Mouse (Mus musculus): ENCODE measurements around the gene Gm21860.
"Not testable (repeated sequence)": the region's sequence is repeated elsewhere in the genome, so short reads cannot be mapped to it uniquely, and the experiment has no call there.

Gene Gm21860

GRCm38 (mm10) chrY:90754721-90755120 is at the start of gene Gm21860:
TSS of gene Gm21860 (minus strand) at chrY:90754821.
- DNase-seq (ENCODE audit: low spot score): not testable (repeated sequence)

DNA sequence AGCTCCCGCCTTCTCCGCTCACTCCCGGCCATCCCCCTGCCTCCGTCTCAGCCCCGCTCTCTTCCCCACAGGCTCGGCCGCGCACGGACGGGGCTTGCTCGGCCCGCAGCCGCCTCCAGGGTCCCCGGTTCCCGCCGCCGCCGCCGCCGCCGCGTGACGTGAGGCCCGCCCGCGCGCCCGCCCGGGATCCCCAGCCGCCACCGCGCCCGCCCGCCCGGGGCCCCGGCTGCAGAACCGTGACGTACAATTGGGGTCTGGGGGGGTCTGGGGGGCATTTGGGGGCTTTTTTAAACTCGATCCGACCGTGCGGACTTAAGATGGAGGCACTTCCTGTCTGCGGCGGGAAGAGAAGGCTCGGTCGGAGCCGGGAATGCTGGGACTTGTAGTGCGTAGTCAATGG is 29.8 kb upstream of the Gm21860 start, which contains the start of gene Gm47283:
Gene Gm47283 (plus strand): TSS at position 301 of the 400 bp plus-strand sequence.
- not testable (repeated sequence) for DNase-seq (ENCODE audit: low spot score)

DNA sequence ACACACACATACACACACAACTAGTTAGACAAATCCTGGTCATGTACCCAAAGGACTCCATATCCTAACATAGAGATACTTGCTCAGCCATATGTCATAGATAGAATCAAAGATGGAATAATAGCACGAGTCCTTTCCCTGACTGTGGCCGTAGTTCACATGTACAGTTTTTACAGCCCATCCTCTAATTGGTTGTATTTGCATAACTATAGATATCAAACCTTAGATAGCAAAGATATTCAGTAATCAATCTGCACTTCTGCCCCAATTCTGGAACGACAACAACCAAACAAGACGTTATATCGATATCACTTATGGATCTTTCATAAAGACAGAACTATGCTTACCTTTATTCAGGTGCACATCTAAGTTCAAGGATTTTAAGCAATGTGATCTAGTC is 9.4 kb downstream of the Gm21860 start:
- DNase-seq (ENCODE audit: low spot score): peak; percentile 1

GRCm38 (mm10) chrY:90744381-90744981 is 10.1 kb downstream of the Gm21860 start:
- peak; percentile 80 for DNase-seq (ENCODE audit: low spot score)

- no peak for DNase-seq (ENCODE audit: low spot score)
These were observed 10.8 kb downstream of the Gm21860 start for GRCm38 (mm10) chrY:90743811-90744220.

DNA sequence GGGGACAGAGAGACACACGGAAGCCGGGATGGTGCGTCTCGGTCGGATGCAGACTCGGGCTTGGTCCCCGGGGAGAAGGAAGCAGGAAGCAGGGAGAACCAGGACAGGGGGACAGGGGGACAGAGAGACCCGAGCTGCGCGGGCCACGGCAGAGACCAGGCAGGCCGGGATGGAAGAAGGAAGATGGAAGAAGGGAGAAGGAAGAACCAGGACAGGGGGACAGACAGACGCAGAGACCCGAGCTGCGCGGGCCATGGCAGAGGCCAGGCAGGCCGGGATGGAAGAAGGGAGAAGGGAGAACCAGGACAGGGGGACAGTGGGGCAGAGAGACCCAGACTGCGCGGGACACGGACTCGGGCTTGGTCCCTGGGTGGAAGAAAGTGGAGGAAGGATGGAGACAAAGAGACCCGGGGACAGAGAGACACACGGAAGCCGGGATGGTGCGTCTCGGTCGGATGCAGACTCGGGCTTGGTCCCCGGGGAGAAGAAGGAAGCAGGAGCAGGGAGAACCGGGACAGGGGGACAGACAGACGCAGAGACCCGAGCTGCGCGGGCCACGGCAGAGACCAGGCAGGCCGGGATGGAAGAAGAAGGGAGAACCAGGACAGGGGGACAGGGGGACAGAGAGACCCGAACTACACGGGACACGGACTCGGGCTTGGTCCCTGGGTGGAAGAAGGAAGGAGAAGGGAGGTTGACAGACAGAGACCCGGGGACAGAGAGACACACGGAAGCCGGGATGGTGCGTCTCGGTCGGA is 11.4 kb downstream of the Gm21860 start:
- DNase-seq (ENCODE audit: low spot score): peak; percentile 7

GRCm38 (mm10) chrY:90742261-90743052 is 12.2 kb downstream of the Gm21860 start:
- DNase-seq (ENCODE audit: low spot score): peak; percentile 72

DNA sequence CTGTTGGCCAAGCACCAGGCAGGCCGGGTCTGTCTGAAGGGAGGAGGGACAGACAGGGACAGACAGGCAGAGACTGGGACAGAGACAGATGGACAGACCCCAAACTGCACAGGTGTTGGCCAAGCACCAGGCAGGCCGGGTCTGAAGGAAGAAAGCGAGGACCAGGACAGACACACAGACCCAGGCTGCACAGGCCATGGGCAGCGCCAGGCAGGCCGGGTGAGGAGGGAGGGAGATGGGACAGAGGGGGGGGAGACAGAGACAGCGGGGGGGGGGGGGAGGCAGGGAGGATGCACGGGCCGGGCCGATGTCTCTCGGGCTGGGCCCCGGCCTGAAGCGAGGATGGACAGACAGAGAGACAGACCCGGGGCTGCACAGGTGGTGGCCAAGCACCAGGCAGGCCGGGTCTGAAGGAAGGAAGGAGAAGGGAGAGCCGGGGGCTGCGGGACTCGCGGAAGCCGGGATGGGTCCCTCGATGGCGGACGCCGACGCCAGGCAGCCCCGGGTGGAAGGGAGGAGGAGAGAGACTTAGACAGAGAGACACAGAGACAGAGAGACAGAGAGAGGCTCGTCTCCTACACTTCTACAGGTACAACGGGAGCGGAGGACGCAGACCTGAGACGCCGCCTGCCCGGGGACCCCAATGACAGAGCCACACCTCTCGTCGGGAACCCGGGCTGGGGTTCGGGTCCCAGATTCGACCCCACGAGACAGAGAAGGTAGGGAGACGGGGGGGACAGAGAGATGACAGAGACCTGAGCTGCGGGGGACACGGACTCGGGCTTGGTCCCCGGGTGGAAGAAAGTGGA is 13.0 kb downstream of the Gm21860 start:
- peak; percentile 78 for DNase-seq (ENCODE audit: low spot score)

DNA sequence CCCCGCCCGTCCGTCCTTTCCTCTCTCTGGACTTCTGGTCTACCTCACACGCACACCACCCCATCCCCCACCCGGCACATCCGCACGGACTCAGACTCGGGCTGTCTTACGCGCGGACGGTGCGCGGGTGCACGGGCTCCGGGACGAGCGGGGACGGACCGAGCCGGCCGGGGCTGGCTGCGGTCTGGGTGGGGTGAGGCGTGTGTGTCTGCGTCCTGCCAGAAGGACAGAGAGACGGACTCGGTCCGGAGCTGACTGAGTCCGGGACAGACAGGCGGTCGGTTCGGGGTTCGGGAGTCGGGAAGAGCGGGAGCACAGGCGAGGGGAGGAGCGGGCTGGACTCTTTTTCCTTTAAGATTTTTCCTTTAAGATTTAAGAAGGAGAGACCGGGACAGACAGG is 13.6 kb downstream of the Gm21860 start:
- DNase-seq (ENCODE audit: low spot score): peak; percentile 80

- DNase-seq (ENCODE audit: low spot score): peak; percentile 80
These were observed 14.5 kb downstream of the Gm21860 start for GRCm38 (mm10) chrY:90740013-90740561.

DNA sequence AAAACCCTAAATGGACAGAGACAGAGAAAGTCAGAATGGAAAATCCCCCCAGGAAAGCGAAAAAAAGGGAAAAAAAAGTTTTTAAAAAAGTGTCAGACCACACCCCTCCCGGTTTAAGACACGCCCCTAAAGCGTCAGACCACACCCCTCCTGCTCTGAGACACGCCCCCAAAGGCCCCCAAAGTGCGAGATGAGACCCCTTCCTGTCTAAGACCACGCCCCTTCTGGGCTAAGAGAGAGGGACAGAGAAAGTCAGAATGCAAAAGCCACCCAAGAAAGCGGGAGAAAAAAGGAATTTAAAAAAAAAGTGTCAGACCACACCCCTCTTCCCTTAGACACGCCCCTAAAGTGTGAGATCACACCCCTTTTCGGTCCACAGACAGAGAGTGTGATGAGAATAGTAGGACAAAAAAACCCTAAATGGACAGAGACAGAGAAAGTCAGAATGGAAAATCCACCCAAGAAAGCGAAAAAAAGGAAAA is 15.0 kb downstream of the Gm21860 start:
- peak; percentile 58 for DNase-seq (ENCODE audit: low spot score)

DNA sequence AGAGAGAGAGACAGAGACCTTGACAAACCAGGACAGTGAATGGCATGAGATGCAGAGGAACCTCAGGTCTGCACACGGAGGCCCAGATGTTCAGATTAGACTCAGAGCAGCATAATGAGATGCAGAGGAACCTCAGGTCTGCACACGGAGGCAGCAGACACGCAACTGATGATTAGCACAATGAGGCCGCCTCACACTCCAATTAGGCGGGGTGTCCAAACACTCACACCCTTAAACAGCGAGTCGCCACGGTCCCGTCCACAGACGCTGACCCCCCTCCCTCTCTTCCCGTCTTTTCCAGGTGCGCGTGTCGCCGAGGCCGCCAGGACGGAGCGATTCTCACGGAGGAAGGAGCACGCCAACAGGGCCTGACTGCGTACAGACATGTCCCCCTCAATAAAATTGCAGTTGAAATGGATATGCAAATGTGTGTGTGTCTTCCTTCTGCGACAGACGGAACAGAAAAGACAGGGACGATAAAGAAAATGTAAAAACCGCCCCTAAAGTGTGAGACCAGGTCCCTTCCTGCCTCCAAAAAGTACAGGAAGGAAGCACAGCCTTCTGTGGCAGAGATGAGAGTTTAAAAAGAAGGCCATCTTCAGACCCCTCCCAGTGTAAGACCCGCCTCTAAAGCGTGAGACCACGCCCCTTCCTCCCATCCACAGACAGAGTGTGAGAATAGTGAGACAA is 15.6 kb downstream of the Gm21860 start:
- DNase-seq (ENCODE audit: low spot score): peak; percentile 67

- no peak for DNase-seq (ENCODE audit: low spot score)
These were observed 16.3 kb downstream of the Gm21860 start for GRCm38 (mm10) chrY:90738431-90738680.

- DNase-seq (ENCODE audit: low spot score): peak; percentile 1
These were observed 16.8 kb downstream of the Gm21860 start for GRCm38 (mm10) chrY:90737606-90738430.

GRCm38 (mm10) chrY:90736217-90737000 is 18.2 kb downstream of the Gm21860 start:
- DNase-seq (ENCODE audit: low spot score): peak; percentile 1

DNA sequence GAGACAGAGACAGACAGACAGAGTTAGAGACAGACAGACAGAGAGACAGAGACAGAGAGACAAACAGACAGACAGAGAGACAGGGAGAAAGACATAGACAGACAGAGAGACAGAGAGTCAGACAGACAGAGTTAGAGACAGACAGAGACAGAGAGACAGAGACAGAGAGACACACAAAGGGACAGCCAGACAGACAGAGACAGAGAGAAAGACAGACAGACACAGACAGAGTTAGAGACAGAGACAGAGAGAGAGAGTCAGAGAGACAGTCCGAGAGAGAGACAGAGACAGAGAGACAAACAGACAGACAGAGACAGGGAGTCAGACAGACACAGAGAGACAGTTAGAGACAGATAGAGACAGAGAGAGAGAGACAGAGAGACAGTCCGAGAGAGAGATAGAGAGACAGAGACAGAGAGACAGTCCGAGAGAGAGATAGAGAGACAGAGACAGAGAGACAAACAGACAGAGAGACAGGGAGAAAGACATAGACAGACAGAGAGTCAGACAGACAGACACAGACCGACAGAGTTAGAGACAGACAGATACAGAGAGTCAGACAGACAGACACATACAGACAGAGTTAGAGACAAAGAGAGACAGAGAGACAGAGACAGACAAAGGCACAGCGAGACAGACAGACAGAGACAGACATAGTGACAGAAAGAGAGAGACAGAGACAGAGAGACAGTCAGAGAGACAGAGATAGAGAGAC is 19.3 kb downstream of the Gm21860 start:
- DNase-seq (ENCODE audit: low spot score): peak; percentile 0

DNA sequence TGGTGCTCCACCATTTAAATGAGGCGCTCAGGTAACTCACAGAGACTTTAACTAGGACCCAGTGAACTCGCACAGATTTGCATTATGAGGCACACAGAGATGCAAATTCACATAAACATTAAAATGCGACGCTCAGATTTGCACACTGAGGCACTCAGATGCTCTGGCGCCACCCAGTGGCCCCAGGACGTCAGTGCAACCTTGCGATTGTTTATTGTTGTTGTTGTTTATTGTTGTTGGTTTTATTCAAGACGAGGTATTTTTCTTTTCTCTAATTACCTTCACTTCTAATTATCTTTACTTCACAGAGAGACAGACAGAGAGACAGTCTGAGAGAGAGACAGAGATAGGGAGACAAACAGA is 20.3 kb downstream of the Gm21860 start:
- DNase-seq (ENCODE audit: low spot score): peak; percentile 1

DNA sequence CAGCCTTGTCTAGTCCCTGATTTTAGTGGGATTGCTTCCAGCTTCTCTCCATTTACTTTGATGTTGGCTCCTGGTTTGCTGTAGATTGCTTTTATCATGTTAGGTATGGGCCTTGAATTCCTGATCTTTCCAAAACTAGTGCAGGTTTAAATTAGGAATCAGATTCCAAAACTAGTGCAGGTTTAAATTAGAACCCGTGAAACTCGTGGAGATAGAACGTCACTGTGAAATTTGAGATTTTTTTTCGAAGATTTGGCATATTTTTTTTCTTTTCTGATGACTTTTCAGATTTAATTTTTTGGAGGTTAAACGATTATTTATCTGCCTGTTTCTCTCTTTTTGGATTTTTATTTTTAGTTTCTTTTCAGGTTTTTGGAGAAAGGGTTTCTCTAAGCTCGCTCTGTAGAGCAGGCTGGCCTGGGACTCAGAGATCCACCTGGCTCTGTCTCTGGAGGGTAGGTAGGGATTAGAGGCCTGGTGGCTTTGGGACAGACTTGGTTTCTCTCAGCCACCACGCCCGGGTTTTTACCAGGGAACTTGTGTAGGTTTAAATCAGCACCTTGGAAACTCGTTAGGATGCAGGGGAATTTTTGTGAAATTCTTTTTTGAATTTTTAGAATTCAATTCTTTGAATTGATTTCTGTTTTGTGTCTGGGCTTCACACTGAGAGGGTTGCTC is 20.8 kb downstream of the Gm21860 start:
- DNase-seq (ENCODE audit: low spot score): not testable (repeated sequence)
